In genomic region chr10:19310471-19310870, GRCm38 (mm10) we compare ENCODE assay signal across 24 mouse cellular contexts. TPM values are rescaled to one million over a fixed set of nuclear protein-coding genes. Genes with fewer than 3 reads are reported as not detected.
DNase-seq lines count a peak whose midpoint lies in the region; ATAC-seq and TF ChIP-seq lines count a peak whose summit lies in the region.
"Had no signal": no experiment of that assay in that cellular context is flagged by ENCODE, and none has a peak within 500 bp of the region (broad histone marks: within the 10 kb centered on the region; RNA-seq: fewer than 3 reads in every experiment).

No protein-coding gene starts in this region.

- no peaks in the 10 kb centered on the region for H3K27me3 ChIP-seq in embryonic facial prominence, embryonic 14.5 days (replicated peaks; ENCODE audit: control insufficient read depth, insufficient read depth, low read length)
- H3K27me3 ChIP-seq in embryonic facial prominence, embryonic 10.5 days (replicated peaks; ENCODE audit: low read depth, poor library complexity, severe bottlenecking), result no peaks in the 10 kb centered on the region
- peaks cover 3% of the 10 kb centered on the region; the same call in 1 of the 2 replicates for H3K27me3 ChIP-seq in forebrain, embryonic 13.5 days
- H3K27me3 ChIP-seq in hindbrain, embryonic 15.5 days, result peaks cover 28% of the 10 kb centered on the region
- H3K27me3 ChIP-seq in midbrain, postnatal 0 days (ENCODE audit: insufficient read depth, low read length), result no peaks in the 10 kb centered on the region
- H3K27me3 ChIP-seq in kidney, embryonic 14.5 days (ENCODE audit: control insufficient read depth, insufficient read depth, low read length), result no peaks in the 10 kb centered on the region
- H3K27me3 ChIP-seq: limb, embryonic 12.5 days had no signal

- no peak overlapping the region for H3K9ac ChIP-seq in embryonic facial prominence, embryonic 14.5 days (ENCODE audit: low read depth, low read length)
- no peak overlapping the region for H3K9ac ChIP-seq in forebrain, embryonic 13.5 days
- H3K9ac ChIP-seq in hindbrain, embryonic 15.5 days, result no peak overlapping the region
- H3K9ac ChIP-seq in midbrain, postnatal 0 days (replicated peaks; ENCODE audit: low read length, poor library complexity, severe bottlenecking), result no peak overlapping the region
- H3K9ac ChIP-seq in kidney, embryonic 14.5 days (ENCODE audit: low read depth, low read length), result no peak overlapping the region
- H3K9ac ChIP-seq: limb, embryonic 12.5 days; liver, embryonic 14.5 days had no signal

- no peaks in the 10 kb centered on the region for H3K9me3 ChIP-seq in embryonic facial prominence, embryonic 14.5 days (ENCODE audit: control insufficient read depth, low read length)
- no peaks in the 10 kb centered on the region for H3K9me3 ChIP-seq in embryonic facial prominence, embryonic 10.5 days
- no peaks in the 10 kb centered on the region for H3K9me3 ChIP-seq in forebrain, embryonic 13.5 days (replicated peaks)
- H3K9me3 ChIP-seq in hindbrain, embryonic 15.5 days, result no peaks in the 10 kb centered on the region
- H3K9me3 ChIP-seq in midbrain, postnatal 0 days (ENCODE audit: low read length), result no peaks in the 10 kb centered on the region
- no peaks in the 10 kb centered on the region for H3K9me3 ChIP-seq in kidney, embryonic 14.5 days (ENCODE audit: control insufficient read depth, low read length)
- H3K9me3 ChIP-seq: limb, embryonic 12.5 days; megakaryocyte, embryonic 14.5 days had no signal

- H3K4me2 ChIP-seq in embryonic facial prominence, embryonic 14.5 days (ENCODE audit: low read depth, low read length), result no peak overlapping the region
- peak overlapping the region; percentile 49 for H3K4me2 ChIP-seq in forebrain, embryonic 13.5 days
- peak overlapping the region; percentile 28 for H3K4me2 ChIP-seq in hindbrain, embryonic 15.5 days
- H3K4me2 ChIP-seq in midbrain, postnatal 0 days (ENCODE audit: low read depth, low read length, poor library complexity, severe bottlenecking), result no peak overlapping the region
- H3K4me2 ChIP-seq in kidney, embryonic 14.5 days (replicated peaks; ENCODE audit: low read depth, low read length), result no peak overlapping the region
- H3K4me2 ChIP-seq: heart, embryonic 11.5 days; limb, embryonic 12.5 days had no signal

- WGBS in embryonic facial prominence, embryonic 14.5 days, result 27% methylated on average over 5 of the region's 5 CpGs
- WGBS in embryonic facial prominence, embryonic 10.5 days, result 43% methylated on average over 5 of the region's 5 CpGs
- WGBS in forebrain, embryonic 13.5 days, result 3% methylated on average over 5 of the region's 5 CpGs
- 9% methylated on average over 5 of the region's 5 CpGs for WGBS in hindbrain, embryonic 15.5 days
- WGBS in midbrain, postnatal 0 days, result 11% methylated on average over 5 of the region's 5 CpGs
- 57% methylated on average over 5 of the region's 5 CpGs for WGBS in kidney, embryonic 14.5 days

- no peak overlapping the region for H3K27ac ChIP-seq in embryonic facial prominence, embryonic 14.5 days (replicated peaks; ENCODE audit: low read depth, low read length)
- H3K27ac ChIP-seq in embryonic facial prominence, embryonic 10.5 days (replicated peaks), result no peak overlapping the region
- H3K27ac ChIP-seq in forebrain, embryonic 13.5 days, result peak overlapping the region; percentile 76
- no peak overlapping the region for H3K27ac ChIP-seq in hindbrain, embryonic 15.5 days (replicated peaks)
- H3K27ac ChIP-seq in midbrain, postnatal 0 days (ENCODE audit: low read depth, low read length), result no peak overlapping the region
- H3K27ac ChIP-seq in kidney, embryonic 14.5 days (ENCODE audit: low read depth, low read length), result no peak overlapping the region
- H3K27ac ChIP-seq: layer of hippocampus, adult 2 months; left cerebral cortex, adult 2 months; limb, embryonic 12.5 days; liver, embryonic 14.5 days; stomach, postnatal 0 days had no signal

- no peak for TF ChIP-seq CTCF in midbrain, postnatal 0 days (IDR thresholded peaks at IDR 0.05)

- peak; percentile 14 for DNase-seq in embryonic facial prominence, embryonic 14.5 days (ENCODE audit: low spot score)
- no peak for DNase-seq in embryonic facial prominence, embryonic 10.5 days (ENCODE audit: low spot score)
- DNase-seq in midbrain, postnatal 0 days (ENCODE audit: low spot score), result peak; percentile 26
- DNase-seq in left cerebral cortex, adult 8-10 months (ENCODE audit: low spot score in 2 of 2), result no peak
- no peak for DNase-seq in urinary bladder, postnatal 10 days (ENCODE audit: low spot score)
- DNase-seq: cerebellum, postnatal 25 days; heart, postnatal 14 days; kidney, postnatal 10 days; lung, postnatal 10 days had no signal

- H3K4me1 ChIP-seq in embryonic facial prominence, embryonic 14.5 days (ENCODE audit: control insufficient read depth, insufficient read depth, low read length), result no peaks in the 10 kb centered on the region
- peaks cover 5% of the 10 kb centered on the region; the same call in 1 of the 2 replicates for H3K4me1 ChIP-seq in embryonic facial prominence, embryonic 10.5 days
- H3K4me1 ChIP-seq in forebrain, embryonic 13.5 days, result peaks cover 24% of the 10 kb centered on the region
- peaks cover 11% of the 10 kb centered on the region for H3K4me1 ChIP-seq in hindbrain, embryonic 15.5 days (replicated peaks)
- no peaks in the 10 kb centered on the region for H3K4me1 ChIP-seq in midbrain, postnatal 0 days (ENCODE audit: insufficient read depth, low read length)
- no peaks in the 10 kb centered on the region for H3K4me1 ChIP-seq in kidney, embryonic 14.5 days (ENCODE audit: control insufficient read depth, insufficient read depth, low read length)

- no peak overlapping the region for H3K4me3 ChIP-seq in embryonic facial prominence, embryonic 14.5 days (ENCODE audit: low read depth, low read length)
- no peak overlapping the region for H3K4me3 ChIP-seq in embryonic facial prominence, embryonic 10.5 days
- H3K4me3 ChIP-seq in forebrain, embryonic 13.5 days, result no peak overlapping the region
- no peak overlapping the region for H3K4me3 ChIP-seq in hindbrain, embryonic 15.5 days
- no peak overlapping the region for H3K4me3 ChIP-seq in midbrain, postnatal 0 days (ENCODE audit: low read depth, low read length)
- H3K4me3 ChIP-seq in kidney, embryonic 14.5 days (ENCODE audit: low read length), result no peak overlapping the region
- H3K4me3 ChIP-seq: erythroblast, embryonic 14.5 days; layer of hippocampus, adult 2 months; left cerebral cortex, adult 2 months; limb, embryonic 12.5 days; megakaryocyte, embryonic 14.5 days had no signal

- no peaks in the 10 kb centered on the region for H3K36me3 ChIP-seq in embryonic facial prominence, embryonic 14.5 days (ENCODE audit: control insufficient read depth, insufficient read depth, low read length)
- H3K36me3 ChIP-seq in embryonic facial prominence, embryonic 10.5 days (replicated peaks), result no peaks in the 10 kb centered on the region
- no peaks in the 10 kb centered on the region for H3K36me3 ChIP-seq in forebrain, embryonic 13.5 days (ENCODE audit: poor library complexity, severe bottlenecking)
- H3K36me3 ChIP-seq in hindbrain, embryonic 15.5 days, result no peaks in the 10 kb centered on the region
- H3K36me3 ChIP-seq in midbrain, postnatal 0 days (ENCODE audit: insufficient read depth, low read length), result no peaks in the 10 kb centered on the region
- no peaks in the 10 kb centered on the region for H3K36me3 ChIP-seq in kidney, embryonic 14.5 days (ENCODE audit: control insufficient read depth, insufficient read depth, low read length)
- H3K36me3 ChIP-seq: limb, embryonic 12.5 days had no signal

- ATAC-seq in embryonic facial prominence, embryonic 14.5 days (ENCODE audit: low read depth), result no peak
- ATAC-seq in forebrain, embryonic 13.5 days, result 0 out of 2 replicates have a peak, but pooled peaks have one; percentile 16
- no peak for ATAC-seq in hindbrain, embryonic 15.5 days (ENCODE audit: low FRiP score, low read depth)
- ATAC-seq in midbrain, postnatal 0 days (ENCODE audit: low FRiP score), result no peak
- ATAC-seq in kidney, embryonic 14.5 days (ENCODE audit: low FRiP score, low TSS enrichment), result no peak
- ATAC-seq: intestine, embryonic 16.5 days had no signal

RNA-seq across cellular contexts. Expression of gene Olig3, which starts 45.9 kb away (rescaled TPM):
- 0.13 TPM in 1 of 2 replicates, not detected in the other for polyA plus RNA-seq in embryonic facial prominence, embryonic 14.5 days (2014; fragmentation: Nextera tagmentation; extraction: Ambion mirVana)
- 3.4 and 10.2 TPM in 2 replicates for polyA plus RNA-seq in embryonic facial prominence, embryonic 10.5 days (2016; fragmentation: Nextera tagmentation; extraction: Ambion mirVana)
- polyA plus RNA-seq in forebrain, embryonic 13.5 days (2015; fragmentation: Nextera tagmentation; extraction: Ambion mirVana), result 16.8 and 23.0 TPM in 2 replicates
- polyA plus RNA-seq in hindbrain, embryonic 15.5 days (2015; fragmentation: Nextera tagmentation; extraction: Ambion mirVana), result 11.3 and 11.6 TPM in 2 replicates
- 0.77 TPM in 1 of 2 replicates, not detected in the other for total RNA-seq in midbrain, postnatal 0 days (2014; rRNA removed)
- polyA plus RNA-seq in midbrain, postnatal 0 days (2015; fragmentation: Nextera tagmentation; extraction: Ambion mirVana), result not detected in 2 replicates
- not detected for total RNA-seq in left cerebral cortex, adult 8-10 months (2022)
- not detected in 2 replicates for polyA plus RNA-seq in kidney, embryonic 14.5 days (2014; fragmentation: Nextera tagmentation; extraction: Ambion mirVana)
- total RNA-seq: adrenal gland, adult 18-20 months; layer of hippocampus, adult 2 months; left cerebral cortex, adult 2 months; MEL had no signal
- polyA plus RNA-seq: erythroblast, embryonic 14.5 days; gonadal fat pad, adult 2 months; intestine, embryonic 16.5 days; limb, embryonic 12.5 days; liver, embryonic 14.5 days; stomach, postnatal 0 days had no signal

Comparison
In these comparisons a context has a peak if more than half of its experiments do, and no peak if none do; other contexts are left out.
1. DNase-seq: peak in embryonic facial prominence, embryonic 14.5 days (single experiment) and midbrain, postnatal 0 days (single experiment); none in embryonic facial prominence, embryonic 10.5 days (single experiment), left cerebral cortex, adult 8-10 months (0 of 2) and urinary bladder, postnatal 10 days (single experiment).
2. H3K4me2 ChIP-seq: peak in forebrain, embryonic 13.5 days (single experiment) and hindbrain, embryonic 15.5 days (single experiment); none in embryonic facial prominence, embryonic 14.5 days (single experiment), midbrain, postnatal 0 days (single experiment) and kidney, embryonic 14.5 days (single experiment).